Mouse (Mus musculus): ENCODE data around the gene Lipo1.
"Not testable (repeated sequence)": the region's sequence is repeated elsewhere in the genome, so short reads cannot be mapped to it uniquely, and the experiment has no call there.

Lipo1 gene

GRCm38 (mm10) chr19:33787359-33787758 lies at the start of gene Lipo1:
Gene Lipo1 (minus strand): TSS chr19:33787459.
- DNase-seq (ENCODE audit: extremely low read depth, low read depth, low spot score): not testable (repeated sequence)

DNA sequence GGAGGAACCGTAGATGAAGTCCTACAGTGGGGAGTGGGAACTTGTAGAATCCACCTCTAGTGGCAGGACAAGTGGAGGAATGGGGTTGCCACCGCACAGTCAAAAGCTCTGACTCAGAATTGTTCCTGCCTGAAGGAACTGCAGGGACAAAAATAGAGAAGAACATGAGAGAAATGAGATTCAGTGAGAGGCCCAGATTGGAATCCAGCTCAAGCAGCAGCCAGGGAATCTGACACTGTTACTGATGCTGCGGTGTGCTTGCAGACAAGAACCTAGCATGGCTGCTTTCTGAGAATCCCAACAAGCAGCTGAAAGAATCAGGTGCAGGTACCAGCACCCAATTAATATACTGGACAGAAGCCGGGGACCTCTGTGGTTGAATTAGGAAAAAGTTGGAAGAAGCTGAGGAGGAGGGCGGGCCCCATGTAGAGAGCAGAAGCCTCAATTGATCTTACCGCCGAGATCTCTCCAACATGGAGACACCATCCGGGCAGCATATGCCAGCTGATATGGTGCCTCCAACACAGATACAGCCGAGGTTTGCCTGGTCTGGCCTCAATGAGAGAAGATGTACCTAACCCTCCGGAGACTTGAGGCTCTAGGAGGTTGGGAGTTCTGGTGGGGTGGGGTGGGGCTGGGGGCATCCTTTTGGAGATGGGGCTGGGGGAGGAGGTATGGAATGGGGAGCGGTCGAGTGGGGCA lies 532 bp downstream of the Lipo1 start:
- DNase-seq (ENCODE audit: extremely low read depth, low read depth, low spot score): no peak

GRCm38 (mm10) chr19:33761287-33762086 lies 25.8 kb downstream of the Lipo1 start, which contains the start of gene Lipo3:
Gene Lipo3 (minus strand): TSS chr19:33761951.
- DNase-seq (ENCODE audit: extremely low read depth, low read depth, low spot score): not testable (repeated sequence)

GRCm38 (mm10) chr19:33751259-33751658 lies 36.0 kb downstream of the Lipo1 start, which contains the start of gene Lipo2:
Gene Lipo2 (minus strand): TSS chr19:33751359.
- not testable (repeated sequence) for DNase-seq (ENCODE audit: extremely low read depth, low read depth, low spot score)
